Mouse (Mus musculus): ENCODE measurements around the gene Ilkap. TPM values are rescaled to one million over a fixed set of nuclear protein-coding genes. Genes with fewer than 3 reads are reported as not detected.

The Ilkap gene
- 10 to 100 TPM; 82.9 to 83.7 TPM for total RNA-seq (2021)
- long read RNA-seq, experiment 1, transcript Ilkap-201 (12 exons, 1,368 nt), result major isoform, 89 of 159 reads
- long read RNA-seq, experiment 1, partial matches to known transcripts, result 3 of 159 reads
- long read RNA-seq, experiment 1, other reads (novel, unspliced or antisense), result 67 of 159 reads
- long read RNA-seq, experiment 2, transcript Ilkap-201 (12 exons, 1,368 nt), result major isoform, 42 of 85 reads
- long read RNA-seq, experiment 2, partial matches to known transcripts, result 5 of 85 reads
- long read RNA-seq, experiment 2, other reads (novel, unspliced or antisense), result 34 of 85 reads

DNA sequence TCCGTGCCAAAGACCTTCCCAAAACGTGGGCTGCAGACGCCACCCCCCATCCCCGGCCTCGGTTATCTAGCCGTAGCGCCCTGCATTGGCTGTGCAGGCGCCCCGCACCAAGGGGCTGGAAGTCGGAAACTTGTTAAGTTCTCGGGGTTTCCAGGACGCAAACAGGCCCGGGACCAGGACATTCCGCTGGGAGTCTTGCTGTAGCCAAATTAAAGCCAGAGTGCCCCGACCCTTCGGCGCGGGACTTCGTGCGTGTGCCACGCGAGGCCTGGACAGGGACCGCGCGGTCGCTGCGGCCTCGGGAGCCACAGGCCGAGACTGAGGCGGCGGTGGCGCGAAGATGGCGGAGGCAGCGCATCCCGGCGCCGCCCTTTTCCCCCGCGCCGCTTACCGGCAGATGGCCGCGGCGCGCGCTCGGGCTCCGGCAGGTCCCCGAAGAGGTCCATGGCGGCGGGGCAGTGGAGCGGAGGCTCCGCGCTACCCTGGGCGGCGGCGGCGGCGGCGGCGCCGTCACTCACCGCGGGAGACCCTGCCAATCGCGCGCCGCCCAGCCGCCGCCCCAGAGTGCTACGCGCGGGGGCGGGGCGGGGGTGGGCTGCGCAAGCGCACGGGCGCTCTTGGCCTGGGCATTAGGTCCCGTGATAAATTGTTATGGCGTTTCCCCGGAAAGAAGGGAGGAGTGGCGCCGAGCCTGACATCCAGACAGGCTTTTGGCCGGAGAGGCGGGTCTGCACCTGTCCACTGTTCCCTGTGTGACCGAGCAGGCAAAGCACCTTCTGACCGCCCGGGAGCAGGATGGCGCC lies at the start of gene Ilkap:
Gene Ilkap (minus strand): TSS at position 556 of the 803 bp plus-strand sequence.
- peak; percentile 87 for DNase-seq

- DNase-seq, result peak; percentile 39
Measured at GRCm38 (mm10) chr1:91446511-91446910, 47.9 kb upstream of the Ilkap start.

GRCm38 (mm10) chr1:91446060-91446459 lies 47.4 kb upstream of the Ilkap start:
- DNase-seq, result peak; percentile 90

- peak; percentile 53 for DNase-seq
Measured at GRCm38 (mm10) chr1:91444841-91445830, 46.5 kb upstream of the Ilkap start.

- no peak for DNase-seq
Measured at GRCm38 (mm10) chr1:91442350-91442990, 43.9 kb upstream of the Ilkap start.

DNA sequence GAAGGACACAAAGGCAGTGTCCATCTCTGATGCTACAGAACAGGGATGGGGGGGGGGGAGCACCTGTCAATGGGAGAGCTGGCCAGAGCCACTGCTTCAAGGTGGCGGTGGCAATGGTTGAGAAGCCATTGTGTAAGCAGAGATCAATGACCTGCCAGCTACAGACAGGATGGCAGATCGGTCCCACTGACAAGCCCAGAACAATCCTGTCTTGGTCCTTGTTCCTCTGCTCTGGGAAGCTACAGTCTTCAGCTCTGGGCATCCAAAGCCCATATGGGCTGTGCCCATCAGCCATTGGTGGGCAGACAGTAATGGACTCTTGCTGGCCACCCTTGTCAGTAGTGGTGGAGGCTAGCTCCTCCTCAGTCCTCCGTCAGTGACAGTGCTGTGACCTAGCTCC lies 43.2 kb upstream of the Ilkap start:
- DNase-seq, result no peak

GRCm38 (mm10) chr1:91439776-91440175 lies 41.2 kb upstream of the Ilkap start:
- DNase-seq, result no peak

DNA sequence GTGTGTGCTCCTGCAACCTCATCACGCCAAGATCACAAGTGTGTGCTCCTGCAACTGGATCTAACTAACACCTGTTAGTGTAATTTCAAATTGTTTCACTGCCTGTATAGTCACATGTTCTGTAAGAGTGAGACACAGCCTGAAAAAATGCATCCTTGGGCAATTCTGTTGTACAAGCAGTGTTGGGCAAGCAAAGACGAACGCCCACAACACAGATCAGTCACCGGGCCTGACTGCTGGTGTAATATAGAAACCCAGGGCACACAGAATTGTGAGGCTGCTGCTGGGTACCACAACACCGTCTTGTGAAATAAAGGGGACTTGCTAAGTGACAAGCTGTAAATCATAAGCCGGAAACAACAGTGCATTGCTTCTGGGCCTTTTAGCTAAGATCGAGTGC lies 39.0 kb upstream of the Ilkap start:
- no peak for DNase-seq

DNA sequence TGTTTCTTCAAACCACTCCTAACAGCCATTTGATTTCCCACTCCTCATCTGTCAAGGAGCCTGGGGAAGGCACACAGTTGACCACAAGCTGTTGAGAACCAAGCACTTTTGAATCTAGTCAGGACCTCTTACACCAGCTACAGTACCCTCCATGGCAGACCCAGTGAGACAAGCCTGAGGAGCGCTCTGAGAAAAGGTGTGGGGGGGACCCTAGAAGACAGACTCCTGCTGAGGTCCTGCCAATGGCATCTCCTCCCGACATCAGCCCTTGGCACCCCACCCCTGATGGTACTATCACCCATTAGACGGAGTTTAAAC lies 38.4 kb upstream of the Ilkap start:
- DNase-seq, result no peak

DNA sequence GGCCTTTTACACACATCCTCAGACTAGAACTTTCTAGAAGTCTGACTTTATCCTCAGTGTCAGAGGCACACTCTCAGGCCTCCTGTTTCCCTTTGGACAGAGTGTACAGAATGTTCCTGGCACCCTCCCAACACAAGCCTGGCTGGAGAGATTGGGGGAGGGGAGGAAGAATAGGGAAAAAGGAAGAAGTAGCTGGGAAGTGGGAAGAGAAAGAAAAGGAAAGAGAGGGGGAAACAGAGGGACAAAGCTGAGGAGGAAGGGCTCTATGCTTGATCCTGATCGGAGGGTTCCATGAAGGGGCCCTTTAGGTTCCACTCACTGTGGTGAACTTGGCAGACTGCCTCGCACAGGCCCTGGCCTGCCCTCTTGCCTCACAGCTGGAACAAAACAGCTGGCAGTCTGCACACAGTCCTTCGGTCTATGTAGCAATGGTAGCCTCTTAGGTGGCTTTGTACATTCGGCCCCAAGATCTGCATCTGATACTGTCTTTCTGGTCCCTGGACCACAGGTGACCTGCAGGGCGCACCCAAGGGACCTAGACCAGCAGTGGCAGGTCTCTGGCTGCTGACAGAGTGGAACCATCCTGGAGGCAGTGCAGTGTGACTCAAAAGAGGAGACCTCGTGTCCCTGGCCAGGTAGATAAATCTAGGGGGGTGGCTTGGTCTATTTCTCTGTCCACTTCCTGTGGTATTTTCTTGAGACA lies 37.9 kb upstream of the Ilkap start:
- DNase-seq, result peak; percentile 88

DNA sequence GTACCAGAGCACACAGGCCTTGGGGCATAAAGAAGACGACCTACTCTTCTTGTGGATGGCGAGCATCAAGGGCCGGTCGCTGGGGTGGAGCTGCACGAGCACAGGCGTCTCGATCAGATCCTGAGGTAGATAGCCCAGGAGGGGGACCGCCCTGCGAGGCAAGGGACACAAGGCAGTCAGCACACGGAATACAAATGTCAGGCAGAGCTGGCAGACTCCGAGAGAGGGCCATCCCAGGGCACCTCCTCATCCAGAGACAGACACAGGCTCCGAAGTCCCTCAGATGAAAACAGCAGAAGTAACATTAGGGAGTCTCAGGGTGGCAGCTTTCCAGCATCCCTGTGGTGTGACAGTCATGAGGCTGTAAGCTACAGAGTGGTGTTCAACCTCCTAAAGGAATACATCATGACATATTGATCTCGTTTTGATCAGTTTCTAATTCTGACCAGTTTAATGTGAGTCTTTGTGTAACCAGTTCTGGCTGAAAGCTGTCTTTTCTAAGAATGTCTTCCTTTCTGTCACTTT lies 37.1 kb upstream of the Ilkap start:
- no peak for DNase-seq

GRCm38 (mm10) chr1:91434905-91435304 lies 36.3 kb upstream of the Ilkap start:
- DNase-seq, result no peak

GRCm38 (mm10) chr1:91430761-91431160 lies 32.1 kb upstream of the Ilkap start:
- no peak for DNase-seq

DNA sequence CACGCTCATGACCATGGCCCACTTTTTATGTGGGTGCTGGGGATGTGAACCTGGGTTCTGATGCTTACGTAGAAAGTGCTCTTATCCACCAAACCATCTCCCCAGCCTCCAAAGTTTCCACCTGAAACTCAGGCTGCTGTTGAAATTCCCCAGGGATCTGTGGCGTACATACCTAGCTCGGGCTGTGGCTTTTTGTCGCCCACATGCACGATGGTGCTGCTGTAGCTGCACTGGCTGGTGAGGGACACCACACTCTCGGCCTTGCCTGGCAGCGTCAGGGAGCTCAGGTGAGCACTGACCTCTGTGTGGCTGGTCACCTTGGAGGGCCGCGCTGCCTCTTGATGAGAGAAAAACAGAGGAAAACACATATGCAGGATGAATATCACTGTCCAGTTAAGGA lies 30.6 kb upstream of the Ilkap start:
- no peak for DNase-seq

GRCm38 (mm10) chr1:91428614-91429013 lies 30.0 kb upstream of the Ilkap start:
- peak; percentile 93 for DNase-seq

GRCm38 (mm10) chr1:91426397-91426796 lies 27.8 kb upstream of the Ilkap start:
- DNase-seq, result no peak

GRCm38 (mm10) chr1:91420601-91421065 lies 22.0 kb upstream of the Ilkap start:
- DNase-seq, result no peak

DNA sequence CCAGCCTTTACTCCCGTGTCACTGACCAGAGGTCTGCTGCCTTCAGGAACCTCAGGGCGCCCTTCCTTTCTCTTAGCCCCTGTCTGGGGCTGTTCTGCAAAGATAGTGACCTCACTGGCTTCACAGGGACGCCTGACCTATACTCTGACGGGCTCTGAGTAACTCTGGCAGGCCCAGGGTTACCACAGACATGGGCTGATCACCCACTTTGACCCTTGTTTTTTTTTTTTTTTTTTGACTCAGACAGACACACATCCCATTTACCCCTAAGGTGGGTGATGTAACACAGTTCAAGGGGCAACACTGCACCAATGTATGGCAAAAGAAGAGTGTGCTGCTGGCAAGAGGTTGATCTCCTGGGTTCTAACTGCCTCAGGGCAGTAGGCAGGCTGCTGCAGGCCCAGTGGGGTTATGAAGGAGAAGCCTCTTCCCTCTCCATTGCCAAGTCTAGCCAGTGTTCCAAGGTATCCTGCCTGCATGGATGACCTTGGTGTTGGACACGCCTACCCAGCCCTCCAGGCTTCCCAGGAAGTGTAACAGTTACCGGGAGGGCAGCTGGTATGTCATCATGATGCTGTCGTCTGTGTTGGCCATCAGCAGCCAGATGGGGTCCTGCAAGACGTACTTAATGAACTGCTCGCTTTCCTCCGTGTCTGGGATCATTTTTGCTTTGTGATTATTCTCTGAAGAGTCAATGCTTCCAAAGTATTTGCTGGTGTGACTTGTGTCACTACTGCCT lies 21.4 kb upstream of the Ilkap start:
- DNase-seq, result peak; percentile 73

- DNase-seq, result no peak
Measured at GRCm38 (mm10) chr1:91417991-91418390, 19.4 kb upstream of the Ilkap start.

GRCm38 (mm10) chr1:91415311-91415710 lies 16.7 kb upstream of the Ilkap start:
- DNase-seq, result no peak
